Mouse (Mus musculus): ENCODE data around the gene Btbd35f23. TPM values are rescaled to one million over a fixed set of nuclear protein-coding genes. Genes with fewer than 3 reads are reported as not detected.

Btbd35f23 gene
- not detected for total RNA-seq (2023)

GRCm38 (mm10) chrX:3076575-3076974, at the start of gene Btbd35f23:
Gene Btbd35f23, plus strand, starts transcription at chrX:3076875.

Other genes starting within 250 kb of the Btbd35f23 start
- not detected for gene Btbd35f24, start 119.0 kb downstream of the Btbd35f23 start, total RNA-seq (2023)